Mouse (Mus musculus) WW6 (cell line): ENCODE results near the gene Mrpl4.
"Not testable (repeated sequence)": the region's sequence is repeated elsewhere in the genome, so short reads cannot be mapped to it uniquely, and the experiment has no call there.

Experiments used
- DNase-seq: peaks from one replicate; pipeline ENCODE4 v3.0.0-alpha.2; 2013; ENCODE audit warnings: low read depth, low spot score

Mrpl4 gene

DNA sequence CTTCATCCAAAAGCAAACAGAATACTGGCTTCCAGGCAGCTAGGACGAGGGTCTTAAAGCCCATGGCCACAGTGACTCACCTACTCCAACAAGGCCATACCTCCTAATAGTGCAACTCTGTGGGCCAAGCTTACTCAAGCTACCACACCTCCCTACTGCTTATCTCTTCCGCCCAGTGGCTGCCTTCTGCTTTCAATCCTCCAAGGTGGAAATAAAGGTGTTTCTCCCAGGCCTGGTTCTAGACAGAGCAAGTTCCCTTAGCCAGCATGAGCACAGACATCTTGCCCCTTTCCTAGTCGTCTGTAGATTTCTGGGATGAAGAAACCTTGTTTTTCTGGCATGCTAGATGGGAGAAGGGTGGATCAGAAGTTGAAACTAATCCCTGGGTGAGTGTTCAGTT, 37.2 kb downstream of the Mrpl4 start:
- DNase-seq = no peak

DNA sequence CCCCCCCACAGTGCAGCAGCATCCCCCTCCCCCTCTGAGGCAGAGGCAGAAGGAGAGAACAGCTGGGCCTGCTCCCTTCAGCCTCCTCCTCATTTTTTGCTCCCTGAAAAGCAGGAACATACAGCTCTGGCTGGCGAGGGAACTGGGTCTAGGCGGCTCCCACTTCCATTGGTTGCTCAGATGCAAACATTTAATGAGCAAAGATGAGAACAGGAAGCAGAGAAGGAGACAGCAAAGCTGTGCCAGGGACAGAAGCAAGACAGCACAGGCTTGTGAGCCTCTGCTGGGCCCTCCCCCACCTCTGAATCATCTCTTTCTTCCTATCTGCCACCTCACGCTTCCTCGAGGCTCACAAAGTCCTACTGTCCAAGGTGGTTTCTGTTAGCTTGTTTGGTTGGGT, 38.8 kb downstream of the Mrpl4 start:
- no peak for DNase-seq

- no peak for DNase-seq
These were observed 41.0 kb downstream of the Mrpl4 start for GRCm38 (mm10) chr9:21043563-21043962.

DNA sequence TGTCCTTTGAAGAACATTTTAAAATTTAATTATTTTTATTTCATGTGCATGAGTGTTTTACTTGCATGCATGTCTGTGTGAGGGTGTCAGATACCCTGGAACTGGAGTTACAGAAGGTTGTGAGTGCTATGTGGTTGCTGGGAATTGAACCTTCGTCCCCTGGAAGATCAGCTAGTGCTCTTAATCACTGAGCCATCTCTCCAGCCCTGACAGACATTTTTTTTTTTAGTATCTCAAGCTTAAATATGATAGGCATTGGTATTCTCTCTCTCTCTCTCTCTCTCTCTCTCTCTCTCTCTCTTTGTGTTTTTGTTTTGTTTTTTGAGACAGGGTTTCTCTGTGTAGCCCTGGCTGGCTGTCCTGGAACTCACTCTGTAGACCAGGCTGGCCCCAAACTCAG, 42.2 kb downstream of the Mrpl4 start:
- not testable (repeated sequence) for DNase-seq

DNA sequence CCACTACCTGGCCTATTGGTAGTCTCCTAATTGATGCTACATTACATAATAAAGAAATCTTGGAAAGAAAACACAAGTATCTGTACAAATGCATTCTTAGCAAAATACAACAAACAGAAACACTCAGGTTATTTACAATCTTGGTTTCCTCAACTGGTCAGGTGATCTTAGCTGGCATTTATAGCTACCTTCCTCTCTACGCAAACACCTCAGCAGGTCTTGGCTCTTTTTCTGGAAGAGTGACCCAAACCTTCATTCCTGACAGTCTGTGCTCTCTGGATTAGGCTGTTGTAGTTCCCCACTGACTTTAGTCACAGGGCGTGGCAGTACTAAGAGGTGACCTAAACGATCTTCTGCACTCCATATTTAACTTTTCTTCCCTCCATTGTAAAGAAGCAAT, 42.7 kb downstream of the Mrpl4 start:
- DNase-seq = no peak

- DNase-seq = no peak
These were observed 49.0 kb downstream of the Mrpl4 start for GRCm38 (mm10) chr9:21051578-21051977.
